Mouse (Mus musculus): ENCODE data around the gene Ccdc85b.

Gene Ccdc85b

GRCm38 (mm10) chr19:5481398-5481797 lies 23.7 kb upstream of the Ccdc85b start:
- DNase-seq (ENCODE audit: low spot score in 2 of 2): no peak

GRCm38 (mm10) chr19:5480016-5480415 lies 22.3 kb upstream of the Ccdc85b start:
- no peak for DNase-seq (ENCODE audit: low spot score in 2 of 2)

- DNase-seq (ENCODE audit: low spot score in 2 of 2): no peak
Measured at GRCm38 (mm10) chr19:5477668-5478300, 20.1 kb upstream of the Ccdc85b start.

- no peak for DNase-seq (ENCODE audit: low spot score in 2 of 2)
Measured at GRCm38 (mm10) chr19:5477004-5477667, 19.4 kb upstream of the Ccdc85b start.

DNA sequence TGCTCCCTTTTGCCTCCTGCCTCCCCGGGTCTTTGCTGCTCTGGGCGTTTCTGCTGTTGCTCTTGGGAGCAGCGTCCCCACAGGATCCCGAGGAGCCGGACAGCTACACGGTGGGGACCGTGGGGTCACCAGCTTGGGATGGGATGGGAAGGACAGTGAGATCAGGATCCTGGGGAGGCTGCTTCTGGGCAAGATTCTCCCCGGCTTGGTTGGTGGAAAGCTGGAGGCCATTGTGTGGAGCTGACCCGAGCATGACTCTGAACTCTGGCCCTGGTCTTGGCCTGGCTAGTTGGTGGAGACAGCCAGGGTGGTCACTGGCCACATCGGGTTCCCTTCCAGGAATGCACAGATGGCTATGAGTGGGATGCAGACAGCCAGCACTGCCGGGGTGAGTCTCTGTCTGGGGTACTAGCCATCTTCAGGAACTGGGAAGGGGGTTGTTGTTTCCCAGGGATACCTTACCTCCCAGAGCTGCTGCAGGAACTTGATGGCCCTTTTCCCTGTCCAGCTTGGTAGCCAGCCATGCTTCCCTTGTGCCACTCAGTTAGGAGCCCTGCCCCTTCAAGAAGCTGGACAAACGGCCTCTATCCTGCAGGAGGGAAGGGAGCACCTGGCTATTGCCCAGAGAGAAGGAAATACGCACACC lies 17.5 kb upstream of the Ccdc85b start:
- DNase-seq (ENCODE audit: low spot score in 2 of 2): no peak

GRCm38 (mm10) chr19:5474281-5475068 lies 16.8 kb upstream of the Ccdc85b start:
- peak in 1 of 2 experiments; percentile 15 for DNase-seq (ENCODE audit: low spot score in 2 of 2)

- peak; percentile 79 to 87 for DNase-seq (ENCODE audit: low spot score in 2 of 2)
Measured at GRCm38 (mm10) chr19:5473720-5474119, 16.0 kb upstream of the Ccdc85b start, which contains the start of gene Efemp2. Efemp2 (plus strand) TSS chr19:5473954.

GRCm38 (mm10) chr19:5472857-5473256 lies 15.2 kb upstream of the Ccdc85b start:
- DNase-seq (ENCODE audit: low spot score in 2 of 2): no peak

- no peak for DNase-seq (ENCODE audit: low spot score in 2 of 2)
Measured at GRCm38 (mm10) chr19:5471846-5472245, 14.2 kb upstream of the Ccdc85b start.

DNA sequence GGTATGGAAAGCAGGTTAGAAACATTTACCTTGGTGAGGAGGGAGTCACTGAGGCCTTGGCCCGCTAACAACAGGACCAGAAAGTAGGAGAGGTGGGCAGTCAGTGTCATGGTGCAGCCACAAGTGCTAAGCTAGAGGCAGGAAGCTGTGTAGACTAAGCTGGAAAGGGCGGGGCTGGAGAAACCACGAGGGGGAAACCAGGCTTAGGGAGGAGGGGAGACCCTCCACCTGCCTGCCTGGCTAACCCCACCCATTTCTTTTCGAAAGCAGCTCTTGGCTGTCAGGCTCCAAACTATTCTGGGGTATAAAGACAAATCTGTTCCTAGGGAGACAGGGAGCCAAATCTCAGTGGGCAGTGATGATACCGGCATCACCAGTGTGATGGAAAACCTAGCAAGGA lies 10.7 kb upstream of the Ccdc85b start, which contains the start of gene Ctsw:
TSS of gene Ctsw (minus strand) at position 134 of the 400 bp plus-strand sequence.
- DNase-seq (ENCODE audit: low spot score in 2 of 2): no peak

GRCm38 (mm10) chr19:5466916-5467500 lies 9.3 kb upstream of the Ccdc85b start:
- no peak for DNase-seq (ENCODE audit: low spot score in 2 of 2)

- DNase-seq (ENCODE audit: low spot score in 2 of 2): no peak
Measured at GRCm38 (mm10) chr19:5465037-5465436, 7.3 kb upstream of the Ccdc85b start.

GRCm38 (mm10) chr19:5463791-5464562 lies 6.3 kb upstream of the Ccdc85b start:
- no peak for DNase-seq (ENCODE audit: low spot score in 2 of 2)

- DNase-seq (ENCODE audit: low spot score in 2 of 2): no peak
Measured at GRCm38 (mm10) chr19:5463212-5463611, 5.5 kb upstream of the Ccdc85b start.

DNA sequence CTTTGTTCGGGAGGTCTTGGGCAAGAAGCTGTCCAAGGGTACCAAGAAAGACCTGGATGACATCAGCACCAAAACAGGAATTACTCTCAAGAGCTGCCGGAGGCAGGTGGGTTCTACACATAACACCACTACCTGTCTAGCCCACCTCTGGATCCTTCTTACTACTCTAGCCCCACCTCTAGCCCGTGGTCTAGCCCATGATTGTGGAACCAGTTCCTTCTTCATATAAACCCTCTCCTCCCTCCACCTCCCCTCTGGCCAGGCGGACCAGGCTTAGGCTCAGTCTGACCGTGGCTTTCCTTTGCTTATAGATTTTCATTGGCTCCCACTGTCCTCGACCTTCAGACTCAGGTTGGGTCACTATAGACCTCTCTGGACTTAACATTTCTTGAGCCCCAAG lies 3.7 kb upstream of the Ccdc85b start:
- no peak for DNase-seq (ENCODE audit: low spot score in 2 of 2)

- DNase-seq (ENCODE audit: low spot score in 2 of 2): peak; percentile 88 to 90
Measured at GRCm38 (mm10) chr19:5460465-5460911, 2.8 kb upstream of the Ccdc85b start, which contains the start of gene Fibp. Fibp (plus strand) TSS chr19:5460615.

DNA sequence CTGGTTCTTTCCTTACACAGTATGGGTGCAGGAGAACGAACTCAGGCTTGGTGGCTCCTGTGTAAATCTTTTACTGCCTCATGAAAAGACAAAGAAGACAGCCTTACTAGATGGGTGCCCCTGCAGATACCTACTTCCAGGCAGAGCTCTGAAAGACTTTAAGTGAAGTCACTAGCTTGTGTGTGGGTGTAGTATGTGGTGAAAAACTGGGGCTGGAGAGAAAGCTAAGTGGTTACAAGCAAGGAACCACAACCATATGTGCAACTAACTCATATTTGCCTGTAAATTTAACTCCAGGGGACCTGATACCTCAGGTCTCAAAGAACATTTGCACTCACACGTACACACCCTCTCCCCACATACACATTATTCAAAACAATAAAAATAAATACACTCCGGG lies 2.2 kb upstream of the Ccdc85b start:
- no peak for DNase-seq (ENCODE audit: low spot score in 2 of 2)

- DNase-seq (ENCODE audit: low spot score in 2 of 2): no peak
Measured at GRCm38 (mm10) chr19:5459019-5459418, 1.3 kb upstream of the Ccdc85b start.

- peak; percentile 94 to 95 for DNase-seq (ENCODE audit: low spot score in 2 of 2)
Measured at GRCm38 (mm10) chr19:5456922-5457745, 560 bp downstream of the Ccdc85b start.

Measured in urinary bladder, postnatal 36 days (tissue).